Mouse (Mus musculus): Measurements from ENCODE around the gene Spdl1. TPM values are rescaled to one million over a fixed set of nuclear protein-coding genes. Genes with fewer than 3 reads are reported as not detected.
A peak's percentile ranks its signal among the peaks of the same experiment; 100 is the strongest.
"Not testable (repeated sequence)": the region's sequence is repeated elsewhere in the genome, so short reads cannot be mapped to it uniquely, and the experiment has no call there.

The Spdl1 gene
- polyA plus RNA-seq, 1 experiment from 2014 or later = 7.7 TPM

DNA sequence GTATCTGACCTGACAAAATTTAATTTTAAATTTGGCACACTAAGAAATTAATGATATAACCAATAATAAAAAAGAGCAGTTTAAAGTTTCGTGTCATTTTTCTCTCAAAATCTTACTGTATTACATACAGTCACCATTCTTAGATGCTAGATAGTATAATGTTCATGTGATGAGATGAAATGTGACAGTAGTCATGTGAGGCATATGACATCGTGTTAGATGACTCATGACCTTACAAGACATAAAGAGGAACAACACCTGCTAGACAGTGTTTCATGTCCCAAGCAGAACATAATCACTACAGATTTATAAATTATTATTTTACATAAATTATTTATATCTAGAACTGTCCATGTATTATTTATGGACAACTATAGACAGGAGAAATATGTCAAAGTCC, 6.5 kb downstream of the Spdl1 start:
- H3K27ac ChIP-seq (ENCODE audit: low read length) = no peak overlapping the region
- 90% methylated on average over 2 of the region's 2 CpGs for whole genome bisulfite sequencing
- no peaks in the 10 kb centered on the region for H3K9me3 ChIP-seq (ENCODE audit: control insufficient read depth, low read length)
- no peaks in the 10 kb centered on the region for H3K36me3 ChIP-seq (ENCODE audit: control insufficient read depth, insufficient read depth)
- no peak for ATAC-seq
- no peaks in the 10 kb centered on the region for H3K27me3 ChIP-seq (replicated peaks; ENCODE audit: control insufficient read depth, insufficient read depth, low read length)
- no peak overlapping the region for H3K9ac ChIP-seq (replicated peaks; ENCODE audit: low read depth, low read length)
- no peak overlapping the region for H3K4me2 ChIP-seq (ENCODE audit: low read length)
- H3K4me1 ChIP-seq (replicated peaks; ENCODE audit: control insufficient read depth, insufficient read depth, low read length) = no peaks in the 10 kb centered on the region
- no peak overlapping the region for H3K4me3 ChIP-seq (replicated peaks; ENCODE audit: low read length)

DNA sequence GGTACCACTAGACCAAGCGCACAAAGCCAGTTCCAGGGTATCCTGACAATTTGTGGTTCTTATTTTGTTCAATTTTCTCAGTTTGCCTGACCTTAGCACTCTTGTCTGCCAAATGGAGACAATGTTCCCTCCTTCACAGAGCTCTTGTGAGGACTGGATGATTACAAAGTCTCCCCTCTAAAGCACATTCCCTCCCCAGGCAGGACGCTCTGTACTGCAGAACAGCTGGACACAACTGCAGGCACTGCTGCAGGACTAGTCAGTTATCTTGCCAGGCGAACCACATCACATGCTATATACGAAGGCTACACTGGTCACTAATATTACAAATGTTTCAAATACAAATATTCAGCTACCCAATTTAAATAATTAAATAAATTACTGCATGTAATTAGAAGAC, 8.7 kb downstream of the Spdl1 start:
- ATAC-seq = no peak
- H3K9ac ChIP-seq (replicated peaks; ENCODE audit: low read depth, low read length) = no peak overlapping the region
- H3K9me3 ChIP-seq (ENCODE audit: control insufficient read depth, low read length) = no peaks in the 10 kb centered on the region
- WGBS = 95% methylated on average over 4 of the region's 4 CpGs
- no peaks in the 10 kb centered on the region for H3K4me1 ChIP-seq (replicated peaks; ENCODE audit: control insufficient read depth, insufficient read depth, low read length)
- H3K4me3 ChIP-seq (replicated peaks; ENCODE audit: low read length) = no peak overlapping the region
- H3K36me3 ChIP-seq (ENCODE audit: control insufficient read depth, insufficient read depth) = no peaks in the 10 kb centered on the region
- no peak overlapping the region for H3K27ac ChIP-seq (ENCODE audit: low read length)
- no peak overlapping the region for H3K4me2 ChIP-seq (ENCODE audit: low read length)
- H3K27me3 ChIP-seq (replicated peaks; ENCODE audit: control insufficient read depth, insufficient read depth, low read length) = no peaks in the 10 kb centered on the region

DNA sequence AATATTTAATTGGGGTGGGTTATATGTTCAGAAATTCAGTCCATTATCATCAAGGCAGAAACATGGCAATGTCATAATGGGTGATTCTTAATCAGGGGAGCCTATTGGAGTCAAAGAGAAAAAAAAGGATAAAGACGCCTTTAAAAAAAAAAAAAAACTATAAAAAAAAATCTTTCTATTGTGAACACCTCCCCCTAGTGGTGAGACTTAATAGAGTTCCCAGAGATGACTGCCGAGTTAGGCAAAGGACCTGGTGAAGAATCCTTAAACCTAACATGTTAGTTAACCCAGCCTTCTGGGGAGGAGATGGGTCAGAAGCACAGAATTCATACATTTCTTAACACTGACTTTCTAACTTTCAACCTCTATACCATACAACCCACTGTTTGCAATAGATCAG, 18.7 kb downstream of the Spdl1 start:
- H3K27me3 ChIP-seq (replicated peaks; ENCODE audit: control insufficient read depth, insufficient read depth, low read length) = no peaks in the 10 kb centered on the region
- H3K9me3 ChIP-seq (ENCODE audit: control insufficient read depth, low read length) = no peaks in the 10 kb centered on the region
- no peaks in the 10 kb centered on the region for H3K36me3 ChIP-seq (ENCODE audit: control insufficient read depth, insufficient read depth)
- H3K27ac ChIP-seq (ENCODE audit: low read length) = no peak overlapping the region
- no peak overlapping the region for H3K9ac ChIP-seq (replicated peaks; ENCODE audit: low read depth, low read length)
- no peaks in the 10 kb centered on the region for H3K4me1 ChIP-seq (replicated peaks; ENCODE audit: control insufficient read depth, insufficient read depth, low read length)
- H3K4me3 ChIP-seq (replicated peaks; ENCODE audit: low read length) = no peak overlapping the region
- no peak for ATAC-seq
- no peak overlapping the region for H3K4me2 ChIP-seq (ENCODE audit: low read length)
- WGBS = 8% methylated on average over 2 of the region's 2 CpGs

DNA sequence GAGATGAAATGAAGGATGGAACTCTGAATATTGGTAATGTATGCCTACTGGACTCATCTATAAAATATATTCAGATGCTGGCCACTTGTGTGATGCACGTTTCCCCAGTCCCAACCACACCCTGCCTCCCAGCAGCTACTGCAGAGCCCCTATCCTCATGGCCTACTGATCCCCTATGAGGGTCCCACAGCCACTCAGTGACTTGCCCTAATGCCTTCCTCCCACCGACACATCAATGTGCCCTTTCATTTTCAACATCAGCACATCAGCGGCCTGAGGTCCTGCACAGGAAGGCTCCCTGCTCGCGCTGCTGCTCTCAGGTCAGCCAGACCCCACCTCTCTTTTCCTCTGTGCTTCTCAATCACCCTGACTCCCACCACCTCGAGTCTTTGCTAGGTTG, 19.1 kb downstream of the Spdl1 start:
- no peak overlapping the region for H3K4me3 ChIP-seq (replicated peaks; ENCODE audit: low read length)

DNA sequence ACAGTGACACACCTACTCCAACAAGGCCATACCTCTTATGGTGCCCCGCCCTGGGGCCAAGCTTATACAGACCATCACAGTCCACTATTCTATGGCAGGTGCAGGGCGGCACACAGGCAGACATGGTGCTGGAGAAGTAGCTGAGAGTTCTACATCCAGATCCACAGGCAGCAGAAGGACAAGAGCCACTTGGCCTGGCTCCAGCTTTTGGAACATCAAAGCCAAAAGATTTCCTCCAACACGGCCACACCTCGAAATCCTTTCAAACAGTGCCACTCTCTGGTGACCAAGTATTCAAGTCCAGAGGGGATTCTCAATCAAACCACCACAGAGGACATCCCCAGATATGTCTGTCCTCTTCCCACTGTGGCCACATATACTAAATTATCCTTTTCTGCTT, 28.4 kb downstream of the Spdl1 start:
- not testable (repeated sequence) for H3K9ac ChIP-seq (replicated peaks; ENCODE audit: low read depth, low read length); H3K27me3 ChIP-seq (replicated peaks; ENCODE audit: control insufficient read depth, insufficient read depth, low read length); ATAC-seq; H3K4me2 ChIP-seq (ENCODE audit: low read length); H3K4me3 ChIP-seq (replicated peaks; ENCODE audit: low read length); H3K36me3 ChIP-seq (ENCODE audit: control insufficient read depth, insufficient read depth); H3K9me3 ChIP-seq (ENCODE audit: control insufficient read depth, low read length); H3K4me1 ChIP-seq (replicated peaks; ENCODE audit: control insufficient read depth, insufficient read depth, low read length); H3K27ac ChIP-seq (ENCODE audit: low read length)
- WGBS = 81% methylated on average over 4 of the region's 4 CpGs

More for the DNA sequence above, 19.1 kb downstream of the Spdl1 start:
- H3K36me3 ChIP-seq (ENCODE audit: control insufficient read depth, insufficient read depth) = no peaks in the 10 kb centered on the region
- no peaks in the 10 kb centered on the region for H3K9me3 ChIP-seq (ENCODE audit: control insufficient read depth, low read length)
- H3K9ac ChIP-seq (replicated peaks; ENCODE audit: low read depth, low read length) = no peak overlapping the region
- peak; percentile 38; the same call in 1 of the 2 replicates for ATAC-seq
- 88% methylated on average over 6 of the region's 6 CpGs for WGBS
- no peak overlapping the region for H3K27ac ChIP-seq (ENCODE audit: low read length)
- no peaks in the 10 kb centered on the region for H3K4me1 ChIP-seq (replicated peaks; ENCODE audit: control insufficient read depth, insufficient read depth, low read length)
- H3K27me3 ChIP-seq (replicated peaks; ENCODE audit: control insufficient read depth, insufficient read depth, low read length) = no peaks in the 10 kb centered on the region
- no peak overlapping the region for H3K4me2 ChIP-seq (ENCODE audit: low read length)

DNA sequence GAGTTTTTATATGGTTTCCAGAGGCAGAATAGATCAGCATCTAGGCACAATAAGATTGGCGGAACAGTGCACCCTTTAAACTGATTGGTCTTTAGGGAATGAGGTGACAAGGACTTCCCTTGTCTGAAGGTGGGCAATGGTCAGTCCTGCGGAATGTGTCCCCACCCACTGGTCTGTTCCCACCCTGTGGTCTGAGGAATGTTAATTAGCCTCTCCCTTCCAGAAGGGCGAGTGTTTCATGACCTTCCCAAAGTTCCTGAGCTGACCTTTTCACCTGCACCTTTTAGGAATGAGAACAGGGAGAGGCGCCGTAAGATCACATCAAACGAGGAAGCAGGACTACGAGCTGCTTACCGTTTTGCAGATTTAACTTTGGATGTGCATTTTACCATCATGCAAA, 35.4 kb downstream of the Spdl1 start:
- H3K4me2 ChIP-seq (ENCODE audit: low read length); H3K4me1 ChIP-seq (replicated peaks; ENCODE audit: control insufficient read depth, insufficient read depth, low read length); H3K9ac ChIP-seq (replicated peaks; ENCODE audit: low read depth, low read length); H3K27me3 ChIP-seq (replicated peaks; ENCODE audit: control insufficient read depth, insufficient read depth, low read length); H3K4me3 ChIP-seq (replicated peaks; ENCODE audit: low read length); H3K36me3 ChIP-seq (ENCODE audit: control insufficient read depth, insufficient read depth); H3K27ac ChIP-seq (ENCODE audit: low read length); ATAC-seq; H3K9me3 ChIP-seq (ENCODE audit: control insufficient read depth, low read length): not testable (repeated sequence)
- 59% methylated on average over 8 of the region's 8 CpGs for WGBS

DNA sequence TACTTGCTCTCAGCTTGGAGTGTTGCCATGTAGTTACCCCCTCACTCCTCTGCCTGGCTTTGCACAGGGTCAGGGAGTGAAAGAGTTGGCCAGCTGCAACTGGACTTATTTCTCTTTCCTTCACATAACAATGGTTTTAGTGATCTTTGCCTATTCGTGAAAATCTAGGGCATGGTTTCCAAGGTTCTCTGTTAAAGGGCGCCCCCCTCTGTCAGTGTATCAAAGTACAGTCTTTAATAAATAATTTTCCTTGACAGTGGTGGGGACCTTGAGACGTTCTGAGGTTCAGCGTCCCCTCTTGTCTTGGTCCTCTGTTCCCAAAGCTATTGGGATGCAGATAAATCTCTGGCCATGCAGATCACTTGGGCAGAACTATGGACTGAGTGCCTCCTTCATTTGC, 37.3 kb downstream of the Spdl1 start:
- no peaks in the 10 kb centered on the region for H3K27me3 ChIP-seq (replicated peaks; ENCODE audit: control insufficient read depth, insufficient read depth, low read length)
- H3K36me3 ChIP-seq (ENCODE audit: control insufficient read depth, insufficient read depth) = no peaks in the 10 kb centered on the region
- ATAC-seq = no peak
- no peaks in the 10 kb centered on the region for H3K4me1 ChIP-seq (replicated peaks; ENCODE audit: control insufficient read depth, insufficient read depth, low read length)
- H3K27ac ChIP-seq (ENCODE audit: low read length) = no peak overlapping the region
- H3K9me3 ChIP-seq (ENCODE audit: control insufficient read depth, low read length) = no peaks in the 10 kb centered on the region
- 20% methylated on average over 4 of the region's 4 CpGs for WGBS
- H3K4me2 ChIP-seq (ENCODE audit: low read length) = no peak overlapping the region
- no peak overlapping the region for H3K4me3 ChIP-seq (replicated peaks; ENCODE audit: low read length)
- no peak overlapping the region for H3K9ac ChIP-seq (replicated peaks; ENCODE audit: low read depth, low read length)

DNA sequence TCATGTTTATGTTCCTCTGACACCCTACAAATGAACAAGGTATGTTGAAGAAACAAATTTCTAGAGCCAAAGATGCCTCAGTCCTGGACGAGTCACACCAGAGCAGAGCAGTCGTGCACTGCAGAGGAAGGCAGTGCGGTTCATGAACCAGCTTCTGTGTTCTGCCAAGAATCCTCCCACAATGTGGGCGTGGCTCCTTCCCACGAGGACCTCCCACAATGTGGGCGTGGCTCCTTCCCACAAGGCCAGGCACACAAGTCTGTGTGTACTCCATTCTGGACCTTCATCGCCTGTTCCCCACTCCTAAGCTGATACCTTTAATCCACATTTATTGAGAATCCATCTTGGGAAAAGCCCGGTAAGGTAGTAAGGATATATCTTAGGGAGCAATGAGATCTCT, 41.6 kb downstream of the Spdl1 start:
- Histone ChIP-seq H3K4me1 (replicated peaks; ENCODE audit: control insufficient read depth, insufficient read depth, low read length) (no peaks in the 10 kb centered on the region), H3K4me3 (replicated peaks; ENCODE audit: low read length) (no peak overlapping the region), H3K9me3 (ENCODE audit: control insufficient read depth, low read length) (no peaks in the 10 kb centered on the region), H3K27me3 (replicated peaks; ENCODE audit: control insufficient read depth, insufficient read depth, low read length) (no peaks in the 10 kb centered on the region), H3K36me3 (ENCODE audit: control insufficient read depth, insufficient read depth) (no peaks in the 10 kb centered on the region), H3K9ac (replicated peaks; ENCODE audit: low read depth, low read length) (no peak overlapping the region), H3K27ac (ENCODE audit: low read length) (no peak overlapping the region), H3K4me2 (ENCODE audit: low read length) (no peak overlapping the region)
- no peak for ATAC-seq
- 69% methylated on average over 8 of the region's 8 CpGs for WGBS

DNA sequence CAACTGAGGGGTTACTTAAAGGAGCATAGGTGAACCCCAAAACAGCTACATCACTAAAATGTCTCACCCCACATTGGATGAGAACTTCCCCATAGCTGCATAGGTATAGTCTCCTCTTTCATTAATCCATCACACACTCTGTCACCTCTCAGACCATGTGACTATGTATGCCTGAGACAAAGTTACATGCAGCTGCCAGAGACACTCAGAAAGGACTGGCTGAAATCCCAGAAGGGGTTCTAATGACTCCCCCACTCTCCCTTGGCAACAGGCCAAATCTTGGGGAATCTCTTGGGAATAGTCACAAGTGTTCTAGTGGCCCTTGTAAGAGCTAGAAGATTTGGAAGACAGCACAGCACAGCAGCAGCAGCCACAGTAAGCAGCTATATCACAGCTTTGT, 48.6 kb downstream of the Spdl1 start:
- H3K4me2 ChIP-seq (ENCODE audit: low read length) = no peak overlapping the region
- no peaks in the 10 kb centered on the region for H3K27me3 ChIP-seq (replicated peaks; ENCODE audit: control insufficient read depth, insufficient read depth, low read length)
- no peak overlapping the region for H3K9ac ChIP-seq (replicated peaks; ENCODE audit: low read depth, low read length)
- no peaks in the 10 kb centered on the region for H3K4me1 ChIP-seq (replicated peaks; ENCODE audit: control insufficient read depth, insufficient read depth, low read length)
- H3K9me3 ChIP-seq (ENCODE audit: control insufficient read depth, low read length) = no peaks in the 10 kb centered on the region
- ATAC-seq = no peak
- no peak overlapping the region for H3K27ac ChIP-seq (ENCODE audit: low read length)
- H3K36me3 ChIP-seq (ENCODE audit: control insufficient read depth, insufficient read depth) = no peaks in the 10 kb centered on the region
- H3K4me3 ChIP-seq (replicated peaks; ENCODE audit: low read length) = no peak overlapping the region

DNA sequence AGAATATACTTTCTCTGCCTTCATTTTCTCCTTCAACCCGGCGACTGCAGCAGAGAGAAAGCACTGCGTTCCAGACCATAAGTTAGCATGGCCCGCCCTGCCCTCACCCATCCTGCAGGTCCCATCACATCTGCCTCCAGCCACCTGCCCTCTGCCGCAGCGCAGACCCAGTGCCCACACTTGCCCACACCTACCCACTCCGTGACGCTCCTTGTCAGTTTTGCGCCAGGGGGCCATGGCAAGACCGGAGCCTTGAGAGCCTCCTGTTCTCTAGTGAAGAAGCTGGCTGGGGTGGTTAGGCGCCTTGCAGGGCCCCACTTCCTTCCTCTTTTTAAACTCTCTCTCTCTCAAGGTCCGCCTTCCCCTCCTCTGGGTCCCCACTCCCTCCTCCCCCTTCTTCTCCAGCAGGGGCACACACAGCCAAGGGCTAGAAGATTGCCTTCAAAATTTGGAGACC, 49.8 kb downstream of the Spdl1 start, which contains the start of gene Dock2:
Gene Dock2 (minus strand): TSS at position 306 of the 457 bp plus-strand sequence.
- no peak within 1 kb of the TSS for H3K4me2 ChIP-seq (ENCODE audit: low read length)
- H3K9me3 ChIP-seq (ENCODE audit: control insufficient read depth, low read length) = no peaks in the 10 kb centered on the region
- no peaks in the 10 kb centered on the region for H3K4me1 ChIP-seq (replicated peaks; ENCODE audit: control insufficient read depth, insufficient read depth, low read length)
- H3K36me3 ChIP-seq (ENCODE audit: control insufficient read depth, insufficient read depth) = no peaks in the 10 kb centered on the region
- no peak within 1 kb of the TSS for H3K9ac ChIP-seq (replicated peaks; ENCODE audit: low read depth, low read length)
- H3K27ac ChIP-seq (ENCODE audit: low read length) = no peak within 1 kb of the TSS
- H3K4me3 ChIP-seq (replicated peaks; ENCODE audit: low read length) = no peak within 1 kb of the TSS
- ATAC-seq = no peak
- no peaks in the 10 kb centered on the region for H3K27me3 ChIP-seq (replicated peaks; ENCODE audit: control insufficient read depth, insufficient read depth, low read length)
- WGBS = 92% methylated on average over 12 of the region's 12 CpGs
